Mouse (Mus musculus) heart, postnatal 36 days (tissue): ENCODE results near the gene Ift43. TPM values are rescaled to one million over a fixed set of nuclear protein-coding genes. Genes with fewer than 3 reads are reported as not detected.

Experiments
- DNase-seq, 2 experiments: peaks; one replicate each; pipeline ENCODE4 v3.0.0; 2021 to 2022
- intact Hi-C: fragments of 180-260 bp; cut with DNase I; formaldehyde crosslinking; loops from one replicate; pipeline ENCODE4 v1.15.1; 2025
- total RNA-seq, 2 experiments: library from RNA; stranded (reverse); gene quantifications; 2 replicates each; pipeline ENCODE4 v1.2.3; 2021

The Ift43 gene
- total RNA-seq, 2 experiments from 2014 or later: 25.4 to 26.0 TPM

DNA sequence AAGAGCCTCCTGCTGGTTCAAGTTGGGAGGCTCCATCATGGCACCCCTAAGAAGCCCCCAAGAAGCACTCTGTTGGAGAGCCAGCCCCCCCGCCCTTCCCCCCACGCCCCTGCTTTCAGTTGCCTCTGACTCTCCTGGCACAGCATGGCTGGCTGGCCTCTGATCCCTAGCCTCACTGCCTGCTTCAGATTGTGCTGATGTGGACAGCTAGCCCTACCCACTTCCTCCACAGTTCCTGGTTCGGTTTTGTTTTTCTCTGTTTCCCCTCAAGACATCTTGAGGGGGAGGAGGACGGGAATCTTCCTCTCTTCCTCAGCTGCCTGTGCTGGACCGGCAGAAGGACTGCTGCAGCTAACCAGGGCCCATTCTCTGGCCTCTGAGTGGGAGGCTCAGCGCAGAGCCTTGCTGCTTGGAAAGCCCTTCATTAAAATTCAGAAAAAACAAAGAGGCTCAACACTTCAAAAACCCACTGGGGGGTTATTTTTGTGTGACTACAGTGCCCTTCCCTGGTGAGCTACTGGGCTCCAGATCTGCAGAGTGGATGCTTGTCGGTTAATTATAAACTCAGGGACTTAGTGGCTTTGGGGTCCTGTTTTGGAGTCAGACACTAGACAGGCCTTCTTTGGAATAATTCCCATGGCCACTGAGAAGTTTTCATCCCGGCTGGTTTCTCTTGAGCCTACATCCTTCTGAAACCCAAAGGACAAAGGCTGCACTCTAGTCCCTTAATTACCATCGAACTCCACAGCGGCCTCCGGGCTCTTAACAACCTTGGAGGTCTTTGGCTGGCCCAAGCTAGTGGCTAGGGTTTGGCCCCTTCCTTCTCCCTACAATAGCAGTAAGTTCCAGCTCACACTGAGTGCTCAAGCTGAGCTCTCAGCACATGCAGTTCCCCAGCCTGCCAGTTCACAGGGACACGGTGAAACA is 80.8 kb downstream of the Ift43 start:
- intact Hi-C loops: no loop called here
- DNase-seq: no peak

DNA sequence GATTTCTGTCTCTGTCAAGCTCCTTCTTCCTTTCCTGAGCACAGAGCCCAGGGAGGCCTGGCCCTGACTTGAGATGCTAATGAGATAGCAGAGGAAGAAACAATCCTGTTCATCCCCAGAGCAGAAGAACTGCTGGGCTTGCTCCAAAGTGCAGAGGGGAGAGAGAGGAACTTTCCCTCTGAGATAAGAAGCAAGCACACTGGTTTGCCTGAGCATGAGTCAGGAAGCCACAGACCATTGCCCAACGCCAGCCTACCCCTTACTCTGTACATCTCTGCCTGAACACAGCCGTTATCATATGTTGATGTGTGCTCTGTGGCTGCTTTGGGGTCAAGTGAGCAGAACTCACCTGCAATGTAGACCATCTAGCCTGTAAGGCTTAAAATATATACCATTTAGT is 83.9 kb downstream of the Ift43 start:
- intact Hi-C loops: no loop called here
- DNase-seq: no peak

DNA sequence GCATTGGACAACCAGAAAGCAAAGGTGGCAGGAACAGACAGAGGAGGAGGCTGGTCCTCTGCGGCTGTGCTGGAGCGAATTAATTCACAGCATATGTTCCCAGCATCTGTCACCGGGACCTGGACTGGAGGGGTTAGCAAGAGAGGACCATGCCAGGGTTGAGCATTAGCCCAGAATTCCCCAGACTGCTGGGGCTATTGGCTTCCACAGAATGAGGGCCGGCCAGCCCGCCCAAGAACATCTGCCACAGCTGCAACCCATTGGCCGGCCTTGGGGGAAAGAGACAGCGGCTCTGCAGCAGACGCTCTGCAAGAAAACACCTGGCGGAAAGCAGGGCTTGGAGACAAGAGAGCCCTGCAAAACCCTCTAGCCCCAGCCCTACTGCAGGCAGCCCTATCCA is 84.7 kb downstream of the Ift43 start:
- DNase-seq: peak; percentile 19 to 41
- intact Hi-C loops: no loop called here

DNA sequence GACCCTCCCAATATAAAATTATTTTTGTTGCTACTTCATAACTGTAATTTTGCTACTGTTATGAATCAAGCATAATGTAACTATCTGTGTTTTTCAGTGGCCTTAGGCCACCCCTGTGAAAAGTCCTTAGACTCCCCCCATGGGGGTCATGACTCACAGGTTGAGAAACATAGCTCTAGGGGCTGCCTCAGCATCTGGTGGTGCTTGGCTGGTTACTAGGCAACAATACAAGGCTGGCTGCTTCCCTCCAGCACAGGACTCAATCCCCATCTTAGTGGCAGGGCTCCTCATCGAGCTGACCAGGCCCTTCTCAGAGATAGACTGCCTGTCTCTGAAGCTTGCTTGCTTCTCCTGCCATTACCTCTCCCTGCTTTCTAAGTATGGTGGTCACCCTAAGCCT is 86.4 kb downstream of the Ift43 start:
- intact Hi-C loops: no loop called here
- no peak for DNase-seq

DNA sequence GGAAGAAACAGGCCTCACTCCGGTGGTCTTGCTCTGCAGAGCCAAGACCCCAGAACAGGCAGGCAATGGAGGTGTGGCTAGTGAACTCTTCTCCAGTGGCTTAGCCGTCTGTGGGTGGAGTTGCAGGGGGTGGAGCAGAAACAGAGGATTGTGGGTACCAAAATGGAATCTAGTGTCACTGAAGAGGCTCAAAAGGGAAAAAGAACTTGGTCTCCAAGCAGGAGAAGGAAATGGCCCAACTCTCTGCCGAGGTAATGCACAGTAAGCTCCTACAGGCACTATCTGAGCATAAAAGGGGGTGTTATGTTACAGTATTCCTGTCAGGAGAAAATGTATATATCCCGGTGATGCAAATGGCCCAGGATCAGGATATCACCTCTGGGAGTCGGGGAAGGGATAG is 86.9 kb downstream of the Ift43 start:
- DNase-seq: no peak
- intact Hi-C loops: no loop called here

DNA sequence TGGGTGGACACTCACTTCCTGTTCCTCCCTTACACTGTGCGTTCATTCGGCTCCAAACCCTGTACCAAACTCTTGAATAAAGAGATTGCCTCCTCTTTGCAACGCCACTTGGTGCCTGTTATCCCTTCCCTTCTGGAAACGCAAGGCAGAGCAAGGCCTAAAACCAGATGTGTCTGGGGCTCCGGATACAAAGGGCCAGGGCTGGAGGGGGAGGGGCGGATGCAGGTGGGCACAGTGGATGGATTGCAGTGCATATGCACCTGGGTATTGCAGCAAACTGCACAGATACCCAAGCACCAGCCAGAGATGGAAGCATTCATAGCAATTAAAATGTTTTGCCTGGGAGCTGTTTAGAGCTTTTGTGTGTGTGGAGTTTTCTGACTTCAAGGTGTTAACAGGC is 91.0 kb downstream of the Ift43 start:
- intact Hi-C loops: no loop called here
- no peak for DNase-seq

DNA sequence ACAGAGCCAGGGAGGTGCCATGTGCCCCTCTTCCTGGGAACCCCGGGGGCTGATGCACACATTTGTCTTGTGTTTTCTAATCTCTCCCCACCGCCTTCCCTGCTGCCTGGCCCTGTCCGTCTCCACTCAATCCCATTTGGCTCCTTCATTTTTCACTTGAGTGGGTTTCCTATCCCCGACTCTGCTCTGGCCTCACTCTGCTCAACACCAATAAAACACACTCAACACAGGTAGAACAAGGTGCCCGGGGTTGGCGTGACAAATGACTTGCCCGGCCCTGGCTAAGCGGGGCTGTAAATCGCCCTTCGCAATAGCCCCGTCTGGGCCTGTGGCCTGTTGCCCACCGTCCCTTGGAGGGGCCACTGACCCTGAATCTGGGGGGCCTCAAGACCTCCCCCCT is 92.0 kb downstream of the Ift43 start:
- intact Hi-C loops: no loop called here
- DNase-seq: no peak

DNA sequence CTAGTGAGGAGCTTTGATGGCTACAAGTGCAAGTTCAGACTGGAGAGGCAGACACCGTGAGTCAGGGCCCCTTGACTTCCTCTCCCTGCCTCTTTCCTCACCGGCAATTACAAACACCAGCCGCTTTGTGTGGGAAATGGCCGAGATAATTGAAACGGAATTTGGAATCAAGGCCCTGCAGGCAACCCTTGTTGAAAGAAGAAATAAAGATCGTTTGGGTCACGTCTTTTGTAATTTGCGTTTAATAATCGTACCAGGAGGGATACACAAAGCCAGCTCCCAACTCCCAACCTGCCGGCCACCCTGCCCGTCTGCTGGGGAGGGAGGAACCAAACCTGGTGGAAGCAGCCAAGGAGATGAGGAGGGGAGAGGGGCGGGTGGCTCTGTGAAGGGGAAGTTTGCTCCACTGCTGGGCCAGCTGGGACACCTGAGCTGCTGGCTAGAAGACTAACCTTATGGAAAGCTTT is 93.2 kb downstream of the Ift43 start:
- intact Hi-C loops: no loop called here
- no peak for DNase-seq

DNA sequence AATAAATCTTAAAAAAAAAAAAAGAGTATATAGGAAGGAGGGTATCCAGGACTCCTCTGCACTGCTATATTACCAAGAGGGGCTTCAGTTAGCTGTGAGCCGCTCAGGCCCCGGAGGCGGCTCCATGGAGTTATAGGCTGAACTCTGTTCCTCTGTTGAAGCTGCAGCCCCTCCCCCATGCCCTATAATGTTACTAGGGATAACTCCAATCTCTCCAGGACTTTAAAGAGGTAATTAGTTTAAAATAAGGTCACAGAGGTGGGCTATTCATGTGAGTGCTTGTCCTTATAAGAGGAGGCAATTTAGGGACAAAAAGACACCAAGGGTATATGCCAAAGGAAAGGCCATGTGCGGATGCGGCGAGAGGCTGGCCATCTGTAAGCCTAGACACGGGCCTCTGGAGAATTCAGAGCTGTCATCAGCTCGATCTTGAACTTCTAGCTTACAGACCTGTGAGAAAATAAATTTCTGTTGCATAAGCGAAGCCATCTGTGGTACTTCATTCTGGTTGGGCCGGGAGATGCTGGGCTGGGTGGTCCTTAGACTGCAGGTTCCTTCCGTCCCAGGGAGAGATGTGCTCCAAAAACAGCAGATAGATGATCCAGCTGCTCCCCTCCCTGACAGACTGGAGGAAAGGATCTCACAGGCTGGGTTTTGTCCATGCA is 94.5 kb downstream of the Ift43 start:
- DNase-seq: no peak
- intact Hi-C loops: no loop called here

DNA sequence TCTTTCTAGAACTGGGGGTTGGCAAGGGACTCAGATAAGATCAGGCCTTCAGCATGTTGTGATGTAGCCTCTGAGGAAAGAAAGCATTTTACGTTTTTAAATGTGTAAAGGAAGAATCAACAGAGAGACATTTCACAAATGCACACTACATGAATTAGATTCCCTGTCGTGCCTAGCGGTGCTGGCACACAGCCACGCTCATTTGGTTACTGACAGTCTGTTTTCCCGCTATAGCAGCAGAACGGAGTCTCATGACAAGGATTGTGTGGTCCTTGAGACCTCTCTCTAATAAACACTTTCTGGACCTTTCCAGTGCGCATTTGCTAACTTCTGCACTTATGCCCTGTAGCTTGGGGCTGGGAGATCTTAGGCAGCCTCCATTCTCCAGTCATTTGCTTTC is 96.9 kb downstream of the Ift43 start:
- intact Hi-C loops: no loop called here
- DNase-seq: no peak

DNA sequence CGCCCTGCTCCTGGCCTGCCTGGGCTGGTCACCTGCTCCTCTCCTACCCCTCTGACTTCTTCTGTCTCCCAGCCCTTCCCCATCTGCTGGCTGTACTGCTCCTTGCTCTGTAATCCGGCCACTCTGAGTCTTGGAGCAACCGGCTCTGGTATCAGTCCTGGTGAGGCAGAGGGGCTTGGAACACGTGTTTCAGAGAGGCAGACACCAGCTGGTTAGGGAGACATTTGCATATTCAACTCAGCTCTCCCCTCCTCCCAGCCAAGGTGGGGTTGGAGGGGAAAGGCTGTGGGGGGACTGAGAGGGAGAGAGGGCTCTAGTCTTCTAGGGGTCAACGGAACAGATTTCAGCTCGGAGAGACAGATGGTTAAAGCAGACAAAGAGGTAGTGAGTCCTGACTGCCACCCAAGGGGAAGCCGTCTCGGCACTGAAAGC is 99.0 kb downstream of the Ift43 start:
- DNase-seq: no peak
- intact Hi-C loops: no loop called here

DNA sequence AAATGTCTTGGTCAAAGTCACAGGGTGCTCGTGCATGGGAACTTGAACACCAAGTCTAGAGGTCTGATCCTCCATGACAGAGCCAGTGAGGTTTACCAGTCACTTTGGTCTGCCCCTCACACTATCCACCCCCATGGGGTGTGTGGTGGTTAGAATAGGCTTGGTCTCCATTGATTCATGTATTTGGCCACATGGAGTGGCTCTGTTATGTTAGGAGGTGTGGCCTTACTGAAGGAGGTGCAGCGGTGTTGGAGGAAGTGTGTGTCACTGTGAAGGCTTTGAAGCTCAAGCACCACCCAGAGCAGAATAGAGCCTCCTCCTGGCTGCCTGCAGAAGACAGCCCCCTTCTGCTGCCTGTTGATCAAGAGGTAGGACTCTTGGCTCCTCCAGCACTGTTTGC is 99.5 kb downstream of the Ift43 start:
- intact Hi-C loops: no loop called here
- DNase-seq: no peak

DNA sequence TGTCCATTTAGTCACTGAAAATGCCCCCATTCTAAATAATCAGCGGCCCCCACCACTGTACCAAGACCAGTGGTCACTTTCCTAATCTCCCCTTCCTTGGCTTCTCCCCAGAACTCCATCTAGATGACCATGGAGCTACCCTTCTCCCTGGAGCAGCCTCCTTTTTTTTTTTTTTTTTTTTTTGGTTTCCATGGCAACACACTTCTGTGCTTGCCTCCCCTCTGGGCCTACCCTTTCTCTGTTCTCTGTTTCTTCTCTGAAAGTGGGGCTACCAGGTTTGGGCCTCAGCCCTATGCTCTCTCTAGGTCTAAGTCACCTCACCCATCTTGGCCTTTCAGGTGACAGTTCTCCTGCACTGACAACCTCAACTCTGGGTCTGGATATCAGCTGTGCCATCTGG is 100.1 kb downstream of the Ift43 start:
- DNase-seq: no peak
- intact Hi-C loops: no loop called here

DNA sequence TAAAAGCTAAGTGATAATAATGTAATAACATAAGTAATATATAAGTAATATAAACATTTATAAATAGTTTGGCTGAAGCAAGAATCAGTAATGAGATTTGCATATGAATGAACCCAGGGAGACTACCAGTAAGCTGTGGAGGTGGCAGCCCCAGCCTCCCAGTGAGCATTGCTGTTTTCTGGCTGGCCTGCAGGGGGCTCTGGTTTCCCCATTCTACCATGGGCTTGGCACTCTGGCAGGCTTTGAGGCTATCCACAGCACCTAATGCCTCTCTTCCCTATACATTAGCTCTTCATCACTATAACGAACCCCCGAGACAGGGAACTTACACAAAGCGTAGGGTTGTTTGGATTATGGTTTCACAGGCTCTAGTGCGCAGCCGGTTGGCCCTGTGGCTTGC is 105.8 kb downstream of the Ift43 start:
- intact Hi-C loops: no loop called here
- DNase-seq: no peak

DNA sequence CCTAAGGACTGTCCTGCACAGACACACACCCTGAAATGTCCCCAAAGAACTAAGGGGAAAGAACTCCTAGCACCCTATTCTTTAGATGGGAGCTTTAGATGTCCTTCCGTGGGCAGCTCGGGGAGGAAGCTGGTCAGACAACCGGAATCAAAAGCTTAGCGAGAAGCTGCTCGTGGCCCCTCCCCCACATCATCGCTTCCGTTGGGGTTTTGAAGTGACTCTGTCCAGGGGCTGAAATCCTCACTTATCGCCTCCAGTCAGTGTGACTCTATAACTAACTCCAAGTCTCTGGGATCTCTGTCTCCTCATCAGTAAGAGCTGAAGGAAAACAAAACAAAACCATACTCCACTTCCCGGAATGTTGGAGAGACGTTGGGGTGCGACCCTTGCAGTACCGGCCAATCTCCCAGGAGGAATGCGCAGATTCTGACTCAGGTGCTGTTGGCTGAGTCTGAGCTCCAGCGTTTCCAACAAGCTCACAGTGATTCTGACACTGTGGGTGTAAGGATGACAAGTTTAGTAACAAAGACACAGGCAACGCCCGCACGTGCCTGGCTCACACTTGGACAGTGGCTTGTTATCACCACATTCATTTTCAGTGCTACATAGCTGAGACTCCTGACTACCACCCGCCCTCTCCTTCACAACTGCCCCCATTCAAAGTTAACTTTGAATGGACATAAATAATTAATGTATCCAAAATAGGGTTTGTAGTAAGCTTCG is 107.4 kb downstream of the Ift43 start:
- no peak for DNase-seq
- intact Hi-C loops: no loop called here

DNA sequence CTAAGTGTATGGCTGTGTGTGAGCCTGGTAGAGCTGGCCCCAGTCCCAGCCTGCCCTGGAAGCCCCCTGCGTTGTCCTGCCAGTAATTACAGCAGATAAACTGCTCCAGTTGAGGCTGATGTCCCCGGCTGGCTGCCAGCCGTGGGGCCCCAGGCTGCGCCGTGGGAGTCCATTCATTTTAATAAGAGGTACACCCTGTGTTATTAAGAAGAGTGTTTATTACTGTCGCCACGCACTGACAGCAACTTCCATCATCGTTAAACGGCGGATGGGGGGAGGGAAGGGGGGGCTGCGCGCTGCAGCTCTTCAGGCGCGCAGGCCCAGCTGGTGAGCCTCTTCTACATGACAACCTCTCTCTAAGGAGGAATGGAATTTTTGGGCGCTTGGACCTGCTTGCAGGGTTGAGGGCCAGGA is 109.7 kb downstream of the Ift43 start:
- intact Hi-C loops: no loop called here
- DNase-seq: no peak

DNA sequence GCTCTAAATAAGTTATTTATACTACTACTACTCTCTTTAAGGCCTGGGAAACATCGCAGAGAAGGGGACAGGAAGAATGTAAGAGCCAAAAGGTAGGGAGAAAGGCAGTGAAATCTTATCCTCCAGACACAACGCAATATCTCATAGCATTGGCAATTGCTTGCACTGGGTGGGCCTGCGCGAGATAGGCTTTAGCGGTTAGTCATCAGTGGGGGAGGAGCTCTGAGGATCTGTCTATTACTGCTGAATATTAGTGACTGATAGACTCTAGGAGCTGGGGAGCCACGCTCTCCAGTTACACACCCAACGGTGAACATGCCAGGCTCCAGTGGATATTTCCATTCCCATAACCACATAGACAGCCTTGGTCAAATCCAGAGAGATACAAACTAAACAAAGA is 114.6 kb downstream of the Ift43 start:
- intact Hi-C loops: no loop called here
- DNase-seq: no peak

DNA sequence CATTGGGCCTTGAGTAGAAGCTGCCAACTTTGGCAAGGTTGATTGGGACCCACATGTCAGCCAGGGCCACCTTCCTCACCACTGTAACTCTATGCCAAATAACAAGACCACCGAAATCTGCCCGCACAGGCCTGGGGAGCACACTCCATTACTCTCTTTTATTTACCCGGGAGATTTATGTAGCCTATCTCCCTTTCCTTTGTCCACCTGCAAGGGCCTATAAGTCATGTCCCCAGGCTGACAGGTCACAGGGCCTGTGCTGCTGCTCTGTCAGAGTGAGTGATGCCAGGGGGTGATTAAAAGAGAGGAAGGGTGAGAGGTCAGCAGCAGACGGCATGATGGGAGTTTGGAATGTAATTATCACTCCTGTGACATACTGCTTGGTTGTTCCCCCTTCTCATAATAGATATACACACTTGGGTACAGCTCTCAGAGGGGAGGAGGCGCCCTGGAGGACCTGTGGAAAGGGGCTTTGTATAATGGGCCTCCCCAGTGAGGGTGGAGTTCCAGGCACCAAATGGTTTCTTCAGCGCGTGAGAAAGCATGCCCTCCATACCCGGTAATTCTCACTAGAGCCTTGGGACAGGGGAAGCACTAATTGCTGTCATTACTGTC is 121.2 kb downstream of the Ift43 start:
- intact Hi-C loops: no loop called here
- DNase-seq: no peak

DNA sequence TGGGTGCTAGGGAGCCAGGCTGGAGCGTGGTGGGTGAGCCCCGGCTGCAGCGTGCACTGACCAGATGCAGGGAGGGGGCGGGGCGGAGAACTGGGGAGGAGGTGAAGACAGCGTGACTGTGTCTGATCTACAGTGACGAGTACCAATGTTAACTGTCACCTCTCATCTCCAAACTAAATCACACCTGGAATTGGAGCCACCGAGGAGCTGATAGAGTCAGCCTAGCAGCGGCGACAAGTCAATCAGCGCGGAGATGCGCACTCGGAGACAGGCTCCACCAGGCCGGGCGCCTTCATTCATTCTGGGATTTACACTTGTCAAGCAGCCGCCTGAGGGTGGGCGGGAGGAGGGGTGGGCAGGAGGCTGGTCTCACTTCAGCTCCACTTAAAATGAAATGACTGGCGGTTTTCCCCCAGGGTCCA is 128.8 kb downstream of the Ift43 start:
- intact Hi-C loops: no loop called here
- DNase-seq: no peak
